Mouse (Mus musculus) CH12.LX (cell line): ENCODE measurements around the gene Chrne. TPM values are rescaled to one million over a fixed set of nuclear protein-coding genes. Genes with fewer than 3 reads are reported as not detected.

ENCODE experiments used
- DNase-seq: peaks from one replicate; pipeline ENCODE4 v3.0.0-alpha.2; 2013; ENCODE audit errors: extremely low read depth
- H3K27ac ChIP-seq: 2 replicates; pipeline ENCODE4 v1.5.1; 2012; ENCODE audit warnings: low read depth, mild to moderate bottlenecking, control low read depth, moderate library complexity; ENCODE audit not compliant: insufficient read depth
- H3K27me3 ChIP-seq: replicated peaks from 2 replicates; pipeline ENCODE3; 2012; ENCODE audit warnings: inconsistent platforms
- H3K36me3 ChIP-seq, 2 experiments: replicated peaks in 1 of 2; 2 replicates each; pipeline versions ENCODE3 to v1.6.1; 2012; ENCODE audit warnings: inconsistent platforms in 1 of 2, low read length in 1 of 2, mild to moderate bottlenecking in 1 of 2, mixed read lengths in 1 of 2, moderate library complexity in 1 of 2; ENCODE audit not compliant: control insufficient read depth in 1 of 2, insufficient read depth in 1 of 2
- H3K4me1 ChIP-seq, 2 experiments: 2 replicates each; pipeline ENCODE4 v1.6.1; 2012; ENCODE audit warnings: inconsistent platforms in 1 of 2, moderate library complexity in 1 of 2; ENCODE audit not compliant: insufficient read depth in 2 of 2, control insufficient read depth in 1 of 2
- H3K4me2 ChIP-seq: 2 replicates; pipeline ENCODE4 v1.6.1; 2012; ENCODE audit warnings: low read depth, mild to moderate bottlenecking, control low read depth; ENCODE audit not compliant: poor library complexity, insufficient read depth, severe bottlenecking
- H3K4me3 ChIP-seq, 3 experiments: fragments of 150-350 bp in 1 of 3; sonication (generic) in 1 of 3; replicated peaks in 1 of 3; 2 replicates each; pipeline versions ENCODE3 to v1.5.1; 2011 to 2012; ENCODE audit warnings: low read depth in 2 of 3, low read length in 2 of 3, mild to moderate bottlenecking in 2 of 3, moderate library complexity in 2 of 3, control low read depth in 1 of 3, improper control_type of control experiment in 1 of 3, inconsistent platforms in 1 of 3, mixed read lengths in 1 of 3; ENCODE audit not compliant: poor library complexity in 1 of 3
- H3K79me2 ChIP-seq: replicated peaks from 2 replicates; pipeline ENCODE4 v1.6.1; 2012; ENCODE audit warnings: mild to moderate bottlenecking, moderate library complexity; ENCODE audit not compliant: control insufficient read depth, poor library complexity, insufficient read depth, severe bottlenecking; ENCODE audit errors: extremely low read depth
- H3K9ac ChIP-seq: 2 replicates; pipeline ENCODE4 v1.6.1; 2012; ENCODE audit warnings: low read depth, mild to moderate bottlenecking, control low read depth, moderate library complexity; ENCODE audit not compliant: insufficient read depth
- H3K9me3 ChIP-seq: replicated peaks from 2 replicates; pipeline ENCODE3; 2012; ENCODE audit warnings: low read length, inconsistent platforms, mixed read lengths
- BHLHE40 ChIP-seq: IDR thresholded peaks from 2 replicates; pipeline ENCODE4 v1.6.1; 2011; ENCODE audit warnings: mild to moderate bottlenecking, low read depth, low read length, improper control_type of control experiment
- CHD1 ChIP-seq: IDR thresholded peaks from 2 replicates; pipeline ENCODE4 v1.6.1; 2012; ENCODE audit warnings: low read depth, low read length, improper control_type of control experiment, inconsistent platforms
- CHD2 ChIP-seq: IDR thresholded peaks from 2 replicates; pipeline ENCODE4 v1.6.1; 2011; ENCODE audit warnings: low read length, improper control_type of control experiment
- CTCF ChIP-seq, 2 experiments: IDR thresholded peaks in 1 of 2; conservative IDR thresholded peaks in 1 of 2; 2 replicates each; pipeline ENCODE4 v1.5.1; 2011 to 2012; ENCODE audit warnings: low read depth in 2 of 2, low read length in 2 of 2, improper control_type of control experiment in 1 of 2, inconsistent platforms in 1 of 2, mild to moderate bottlenecking in 1 of 2, moderate library complexity in 1 of 2
- E2F4 ChIP-seq: IDR thresholded peaks from 2 replicates; pipeline ENCODE4 v1.6.1; 2011; ENCODE audit warnings: low read depth, low read length, improper control_type of control experiment; ENCODE audit not compliant: insufficient replicate concordance
- ELF1 ChIP-seq: IDR thresholded peaks from 2 replicates; pipeline ENCODE4 v1.6.1; 2014; ENCODE audit warnings: low read depth, mild to moderate bottlenecking, inconsistent platforms, low read length, improper control_type of control experiment
- EP300 ChIP-seq: IDR thresholded peaks from 2 replicates; pipeline ENCODE4 v1.6.1; 2011; ENCODE audit warnings: low read length, improper control_type of control experiment
- ETS1 ChIP-seq: conservative IDR thresholded peaks from 2 replicates; pipeline ENCODE4 v1.6.1; 2012; ENCODE audit warnings: low read depth, mild to moderate bottlenecking, inconsistent platforms, low read length, improper control_type of control experiment, moderate library complexity
- GABPA ChIP-seq: IDR thresholded peaks from 2 replicates; pipeline ENCODE4 v1.6.1; 2012; ENCODE audit warnings: low read depth, low read length, improper control_type of control experiment, inconsistent platforms; ENCODE audit not compliant: insufficient replicate concordance
- HCFC1 ChIP-seq: IDR thresholded peaks from 2 replicates; pipeline ENCODE4 v1.6.1; 2012; ENCODE audit warnings: low read depth, mild to moderate bottlenecking, inconsistent platforms, low read length, improper control_type of control experiment
- IRF4 ChIP-seq: IDR thresholded peaks from 2 replicates; pipeline ENCODE4 v1.6.1; 2014; ENCODE audit warnings: low read depth, mild to moderate bottlenecking, inconsistent platforms, low read length, improper control_type of control experiment
- JUN ChIP-seq: IDR thresholded peaks from 2 replicates; pipeline ENCODE4 v1.6.1; 2011; ENCODE audit warnings: low read depth, mild to moderate bottlenecking, low read length, improper control_type of control experiment, moderate library complexity; ENCODE audit not compliant: insufficient read depth
- JUND ChIP-seq: conservative IDR thresholded peaks from 2 replicates; pipeline ENCODE4 v1.6.1; 2011; ENCODE audit warnings: low read depth, low read length, improper control_type of control experiment
- KAT2A ChIP-seq: IDR thresholded peaks from 2 replicates; pipeline ENCODE4 v1.6.1; 2012; ENCODE audit warnings: low read length, improper control_type of control experiment, inconsistent platforms; ENCODE audit not compliant: insufficient replicate concordance
- MAFK ChIP-seq: IDR thresholded peaks from 2 replicates; pipeline ENCODE4 v1.6.1; 2011; ENCODE audit warnings: low read length, improper control_type of control experiment; ENCODE audit not compliant: insufficient replicate concordance
- MAX ChIP-seq: IDR thresholded peaks from 2 replicates; pipeline ENCODE4 v1.6.1; 2011; ENCODE audit warnings: low read length, improper control_type of control experiment
- MAZ ChIP-seq: IDR thresholded peaks from 2 replicates; pipeline ENCODE4 v1.6.1; 2012; ENCODE audit warnings: low read depth, mild to moderate bottlenecking, inconsistent platforms, low read length, improper control_type of control experiment, moderate library complexity
- MEF2A ChIP-seq: IDR thresholded peaks from 2 replicates; pipeline ENCODE4 v1.6.1; 2014; ENCODE audit warnings: low read depth, mild to moderate bottlenecking, inconsistent platforms, low read length, improper control_type of control experiment, borderline replicate concordance
- MXI1 ChIP-seq: IDR thresholded peaks from 2 replicates; pipeline ENCODE4 v1.6.1; 2011; ENCODE audit warnings: mild to moderate bottlenecking, low read depth, low read length, improper control_type of control experiment
- MYC ChIP-seq: IDR thresholded peaks from 2 replicates; pipeline ENCODE4 v1.6.1; 2011; ENCODE audit warnings: low read depth, mild to moderate bottlenecking, improper control_type of control experiment, low read length
- NELFE ChIP-seq: IDR thresholded peaks from 2 replicates; pipeline ENCODE4 v1.6.1; 2011; ENCODE audit warnings: low read depth, low read length, improper control_type of control experiment
- NRF1 ChIP-seq: IDR thresholded peaks from 2 replicates; pipeline ENCODE4 v1.6.1; 2014; ENCODE audit warnings: low read depth, mild to moderate bottlenecking, inconsistent platforms, low read length, improper control_type of control experiment, moderate library complexity
- PAX5 ChIP-seq: IDR thresholded peaks from 2 replicates; pipeline ENCODE4 v1.6.1; 2012; ENCODE audit warnings: low read length, inconsistent platforms, mixed read lengths
- POLR2A ChIP-seq: IDR thresholded peaks from 2 replicates; pipeline ENCODE4 v1.6.1; 2011; ENCODE audit warnings: low read depth, mild to moderate bottlenecking, improper control_type of control experiment, low read length
- POLR2AphosphoS2 ChIP-seq: IDR thresholded peaks from 2 replicates; pipeline ENCODE4 v1.6.1; 2011; ENCODE audit warnings: low read depth, low read length, improper control_type of control experiment
- RAD21 ChIP-seq: IDR thresholded peaks from 2 replicates; pipeline ENCODE4 v1.6.1; 2011; ENCODE audit warnings: low read depth, mild to moderate bottlenecking, low read length, improper control_type of control experiment, moderate library complexity
- RCOR1 ChIP-seq: conservative IDR thresholded peaks from 2 replicates; pipeline ENCODE4 v1.6.1; 2012; ENCODE audit warnings: low read depth, mild to moderate bottlenecking, inconsistent platforms, low read length, improper control_type of control experiment
- SIN3A ChIP-seq: IDR thresholded peaks from 2 replicates; pipeline ENCODE4 v1.6.1; 2012; ENCODE audit warnings: low read length, improper control_type of control experiment, inconsistent platforms
- SMC3 ChIP-seq: IDR thresholded peaks from 2 replicates; pipeline ENCODE4 v1.6.1; 2011; ENCODE audit warnings: low read depth, low read length, improper control_type of control experiment
- TBP ChIP-seq: conservative IDR thresholded peaks from 2 replicates; pipeline ENCODE4 v1.6.1; 2011; ENCODE audit warnings: low read depth, low read length, improper control_type of control experiment
- TCF12 ChIP-seq: IDR thresholded peaks from 2 replicates; pipeline ENCODE4 v1.6.1; 2014; ENCODE audit warnings: low read depth, mild to moderate bottlenecking, inconsistent platforms, low read length, improper control_type of control experiment
- UBTF ChIP-seq: IDR thresholded peaks from 2 replicates; pipeline ENCODE4 v1.6.1; 2012; ENCODE audit warnings: low read depth, mild to moderate bottlenecking, inconsistent platforms, low read length, improper control_type of control experiment, moderate library complexity
- USF1 ChIP-seq: IDR thresholded peaks from 2 replicates; pipeline ENCODE4 v1.6.1; 2014; ENCODE audit warnings: low read depth, mild to moderate bottlenecking, inconsistent platforms, low read length, improper control_type of control experiment
- USF2 ChIP-seq: conservative IDR thresholded peaks from 2 replicates; pipeline ENCODE4 v1.6.1; 2011; ENCODE audit warnings: low read depth, low read length, improper control_type of control experiment
- ZC3H11A ChIP-seq: IDR thresholded peaks from 2 replicates; pipeline ENCODE4 v1.6.1; 2012; ENCODE audit warnings: low read depth, mild to moderate bottlenecking, inconsistent platforms, low read length, improper control_type of control experiment
- ZKSCAN1 ChIP-seq: IDR thresholded peaks from 2 replicates; pipeline ENCODE4 v1.6.1; 2012; ENCODE audit warnings: low read depth, inconsistent platforms, low read length, improper control_type of control experiment, borderline replicate concordance
- ZMIZ1 ChIP-seq: IDR thresholded peaks from 2 replicates; pipeline ENCODE4 v1.6.1; 2012; ENCODE audit warnings: low read depth, mild to moderate bottlenecking, inconsistent platforms, low read length, improper control_type of control experiment
- ZNF384 ChIP-seq: IDR thresholded peaks from 2 replicates; pipeline ENCODE4 v1.6.1; 2012; ENCODE audit warnings: low read depth, low read length, improper control_type of control experiment, inconsistent platforms
- dilution Hi-C: fragments of 300-500 bp; cut with MboI; formaldehyde crosslinking; loops from 2 replicates; pipeline ENCODE4 v1.14.3; 2020; ENCODE audit warnings: low sequenced_read_pairs; ENCODE audit not compliant: extremely low pct_unique_long_range_greater_than_20kb, extremely low pct_ligation_motif_present
- in situ Hi-C: fragments of 300-500 bp; cut with MboI; formaldehyde crosslinking; loops from 3 replicates; pipeline ENCODE4 v1.14.3; 2019; ENCODE audit warnings: low sequenced_read_pairs, low pct_ligation_motif_present, low pct_unique_long_range_greater_than_20kb, mixed read lengths
- polyA plus RNA-seq: library from polyadenylated mRNA; unstranded; fragments of >175 nt; gene quantifications from 2 replicates; pipeline ENCODE4 v1.2.1, GENCODE M21; 2012; ENCODE audit warnings: low read depth; ENCODE audit not compliant: insufficient read length
- total RNA-seq, 2 experiments: library from RNA; depleted of rRNA; stranded (reverse); fragments of 300-350 nt in 1 of 2; fragments of >200 nt in 1 of 2; gene quantifications; 2 replicates each; pipeline ENCODE4 v1.2.3; 2012 to 2014

Gene Chrne
- total and polyA plus RNA-seq, 3 experiments = not detected

DNA sequence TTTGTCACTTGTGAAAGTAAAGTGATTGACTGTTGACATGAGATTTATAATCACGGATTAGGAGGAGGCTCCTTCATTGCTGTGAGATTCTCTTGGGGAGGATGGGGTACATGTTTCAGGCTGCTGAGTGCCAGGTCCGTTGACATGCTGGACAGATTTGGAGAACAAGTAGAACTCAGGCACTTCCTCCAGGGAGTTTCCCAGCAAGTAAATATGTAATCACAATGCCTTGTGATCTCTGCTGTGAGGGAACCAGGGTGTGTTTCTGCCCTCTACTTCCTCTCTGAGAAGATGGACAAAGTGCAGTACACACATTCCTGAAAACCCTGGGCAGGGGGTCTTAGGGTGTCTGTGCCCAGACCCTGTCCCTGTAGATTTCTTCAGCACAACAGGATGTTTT lies 23.4 kb downstream of the Chrne start:
- peak; percentile 80 for DNase-seq
- Histone ChIP-seq H3K27ac (peak overlapping the region; percentile 71), H3K4me1 (peaks cover 44 to 97% of the 10 kb centered on the region in 2 experiments)
- no peak for TF ChIP-seq JUND
- 0 out of 2 replicates have a peak, but pooled peaks have one; percentile 13 for TF ChIP-seq NELFE
- TF ChIP-seq TBP = no peak; the same call in 1 of the 2 replicates
- TF ChIP-seq IRF4 = peak; percentile 58; the same call in 1 of the 2 replicates
- TF ChIP-seq PAX5 = no peak
- peak; percentile 63 for TF ChIP-seq ETS1
- no peak for TF ChIP-seq JUN
- no peak for TF ChIP-seq KAT2A
- TF ChIP-seq USF1 = no peak
- no peak for TF ChIP-seq MAFK
- TF ChIP-seq NRF1 = no peak
- no peak for TF ChIP-seq ZMIZ1
- TF ChIP-seq RAD21 = no peak
- 0 out of 2 replicates have a peak, but pooled peaks have one; percentile 13 for TF ChIP-seq USF2
- no peak for TF ChIP-seq ZC3H11A
- peak; percentile 71 for TF ChIP-seq EP300
- TF ChIP-seq TCF12 = no peak; the same call in 1 of the 2 replicates
- no peak for TF ChIP-seq ZNF384
- peak; percentile 33; the same call in 1 of the 2 replicates for TF ChIP-seq MAX
- TF ChIP-seq MXI1 = no peak; the same call in 1 of the 2 replicates
- no peak for TF ChIP-seq ZKSCAN1
- TF ChIP-seq MAZ = no peak
- no peak for TF ChIP-seq HCFC1
- TF ChIP-seq RCOR1 = no peak
- peak; percentile 54 for TF ChIP-seq SIN3A
- no peak for TF ChIP-seq POLR2AphosphoS2
- TF ChIP-seq CHD1 = no peak
- peak; percentile 43; the same call in 1 of the 2 replicates for TF ChIP-seq MEF2A
- no peak for TF ChIP-seq CTCF (conservative IDR thresholded peaks at IDR 0.05 in 1 of 2, IDR thresholded peaks at IDR 0.05 in 1 of 2; ENCODE audit: low read depth in 2 of 2, low read length in 2 of 2)
- TF ChIP-seq CHD2 = no peak
- TF ChIP-seq UBTF = no peak
- TF ChIP-seq POLR2A = peak; percentile 22; the same call in 1 of the 2 replicates
- TF ChIP-seq E2F4 = no peak
- no peak for TF ChIP-seq GABPA
- TF ChIP-seq MYC = peak; percentile 58; the same call in 1 of the 2 replicates
- TF ChIP-seq BHLHE40 = peak; percentile 53
- no peak for TF ChIP-seq SMC3
- peak; percentile 53; the same call in 1 of the 2 replicates for TF ChIP-seq ELF1
- TF ChIP-seq, all 38 proteins: peak for 12
- Histone ChIP-seq H3K36me3 (peaks cover 17 to 44% of the 10 kb centered on the region in 2 experiments), H3K9me3 (no peaks in the 10 kb centered on the region), H3K79me2 (peaks cover 3% of the 10 kb centered on the region; the same call in 1 of the 2 replicates), H3K4me3 (peak overlapping the region in 1 of 3 experiments; percentile 22), H3K9ac (peak overlapping the region; percentile 3), H3K4me2 (peak overlapping the region; percentile 53), H3K27me3 (no peaks in the 10 kb centered on the region)
- dilution Hi-C loops = no loop called here
- in situ Hi-C loops = no loop called here
